Mouse (Mus musculus) gastrocnemius, adult 8-10 months (tissue): ENCODE data around the gene Dguok. TPM values are rescaled to one million over a fixed set of nuclear protein-coding genes. Genes with fewer than 3 reads are reported as not detected.

Experiments
- DNase-seq, 2 experiments: peaks; one replicate each; pipeline ENCODE4 v3.0.0; 2022; ENCODE audit warnings: low spot score in 2 of 2
- total RNA-seq, 4 experiments: library from RNA; stranded (reverse); gene quantifications; 2 replicates each; pipeline ENCODE4 v1.2.4; 2022

The Dguok gene
- total RNA-seq, 4 experiments from 2014 or later = 14.6 to 17.3 (median 16.2) TPM

DNA sequence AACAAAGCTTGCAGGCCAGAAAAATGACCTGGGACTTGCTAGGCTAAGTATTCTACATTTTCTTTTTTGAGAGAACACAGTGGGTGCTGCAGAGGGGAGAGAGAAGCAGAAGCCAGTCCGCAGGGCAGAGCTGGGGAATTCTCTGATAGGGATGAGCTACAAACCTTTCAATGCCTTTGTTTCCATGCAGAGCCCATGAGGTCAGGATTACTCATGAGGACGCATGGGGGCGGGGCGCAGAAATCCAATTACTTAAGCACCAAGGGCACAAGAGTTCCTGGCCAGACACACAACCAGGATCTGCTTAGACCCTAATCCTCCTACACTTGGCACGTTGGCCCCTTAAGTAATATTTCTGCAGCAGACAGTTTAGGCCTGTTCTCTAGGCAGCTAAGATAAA is 71.6 kb downstream of the Dguok start:
- DNase-seq = no peak

DNA sequence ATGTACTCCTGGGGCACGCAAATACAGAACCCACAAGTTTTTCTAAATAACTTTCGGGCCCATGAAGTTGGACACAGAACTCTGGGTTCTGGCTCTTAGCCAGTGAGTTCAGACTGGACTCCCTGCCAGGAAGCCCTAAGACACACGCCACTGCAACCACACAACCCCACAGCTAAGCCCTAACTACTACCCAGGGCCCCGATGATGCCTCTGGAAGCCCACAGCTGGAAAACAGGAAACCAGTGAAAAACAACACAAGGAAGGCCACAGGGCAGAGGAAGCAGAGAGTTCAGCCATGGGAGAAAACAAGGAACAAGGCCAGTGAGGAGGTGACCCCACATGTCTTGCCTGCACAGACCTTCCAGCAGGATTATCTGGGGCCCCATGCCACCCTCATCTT is 73.2 kb downstream of the Dguok start:
- no peak for DNase-seq

DNA sequence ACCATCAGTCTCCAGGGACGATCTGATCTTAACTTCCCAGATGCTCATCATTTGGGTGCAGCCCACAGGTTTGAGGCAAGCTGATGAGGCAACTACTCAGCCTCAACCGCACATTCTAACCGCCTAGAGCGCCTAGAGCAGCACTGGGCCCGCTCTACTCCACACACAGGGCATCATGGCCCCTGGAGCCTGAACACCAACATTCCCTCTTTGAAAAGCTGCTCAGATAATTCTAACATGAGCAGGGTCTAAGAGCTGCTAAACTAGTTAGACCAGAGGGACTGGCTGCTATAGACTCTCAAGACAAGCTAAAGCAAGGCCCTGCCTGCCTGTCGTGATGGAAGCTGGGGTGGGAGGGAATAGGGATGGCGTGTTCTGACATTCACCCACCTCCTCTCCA is 73.8 kb downstream of the Dguok start:
- no peak for DNase-seq

Other genes starting within 250 kb of the Dguok start
- gene Mthfd2, start 181.1 kb downstream of the Dguok start, total RNA-seq = 1 to 10 TPM; 2.9 to 4.7 (median 3.2) TPM
- 10 to 100 TPM in 1 of 4 experiments, 1 to 10 TPM in 3; 7.8 to 10.0 (median 8.7) TPM for gene Mob1a, start 181.0 kb downstream of the Dguok start, total RNA-seq
- 100 to 1,000 TPM; 190 to 220 (median 193) TPM for gene Bola3, start 157.8 kb downstream of the Dguok start, total RNA-seq
- 10 to 100 TPM in 3 of 4 experiments, 1 to 10 TPM in 1; 9.8 to 20.1 (median 14.8) TPM for gene Tet3, start 47.9 kb downstream of the Dguok start, total RNA-seq
- under 1 TPM; 0.39 to 0.73 (median 0.55) TPM for gene Actg2, start 29.3 kb upstream of the Dguok start, total RNA-seq
- 1 to 10 TPM; 5.6 to 6.8 (median 6.3) TPM for gene Stambp, start 65.8 kb upstream of the Dguok start, total RNA-seq
- not detected for gene Clec4f, start 149.2 kb upstream of the Dguok start, total RNA-seq
- not detected for gene Cd207, start 170.9 kb upstream of the Dguok start, total RNA-seq
- gene Vax2, start 204.3 kb upstream of the Dguok start, total RNA-seq = not detected
- gene Atp6v1b1, start 236.0 kb upstream of the Dguok start, total RNA-seq = not detected